Mouse (Mus musculus): ENCODE data around the gene Tsku.

GRCm38 (mm10) chr7:98309219-98310030, 51.7 kb downstream of the Tsku start:
- TF ChIP-seq POLR2A (IDR thresholded peaks at IDR 0.05; ENCODE audit: insufficient read length, low read depth) (peak; percentile 98), MAX (IDR thresholded peaks at IDR 0.05; ENCODE audit: low read depth) (no peak), REST (IDR thresholded peaks at IDR 0.05; ENCODE audit: insufficient read depth, insufficient read length) (no peak), CEBPB (IDR thresholded peaks at IDR 0.05; ENCODE audit: insufficient read depth, poor library complexity, severe bottlenecking) (no peak), MYOD1 (IDR thresholded peaks at IDR 0.05; ENCODE audit: control insufficient read depth in 1 of 3, insufficient read length in 2 of 3, low read depth in 2 of 3) (no peak), SRF (IDR thresholded peaks at IDR 0.05; ENCODE audit: control insufficient read depth, insufficient read length, low read depth) (no peak), USF1 (IDR thresholded peaks at IDR 0.05; ENCODE audit: low read depth) (no peak)

Data from myocyte (in vitro differentiated cells).